Mouse (Mus musculus) embryonic fibroblast, embryonic 13.5 days (primary cell): ENCODE results near the gene Rps26. TPM values are rescaled to one million over a fixed set of nuclear protein-coding genes. Genes with fewer than 3 reads are reported as not detected.

Source experiments
- H3K27ac ChIP-seq: 2 replicates; pipeline ENCODE4 v1.5.1; 2012; ENCODE audit warnings: low read length, control low read depth, inconsistent platforms; ENCODE audit not compliant: insufficient read depth
- H3K4me1 ChIP-seq: 2 replicates; pipeline ENCODE4 v1.6.1; 2011; ENCODE audit warnings: low read length; ENCODE audit not compliant: control insufficient read depth, insufficient read depth
- H3K4me3 ChIP-seq: 2 replicates; pipeline ENCODE4 v1.5.1; 2011; ENCODE audit warnings: mild to moderate bottlenecking, control low read depth, low read length; ENCODE audit not compliant: insufficient read depth
- CTCF ChIP-seq: IDR thresholded peaks from 2 replicates; pipeline ENCODE4 v1.5.1; 2011; ENCODE audit warnings: mild to moderate bottlenecking, control low read depth, low read length, moderate library complexity, borderline replicate concordance; ENCODE audit not compliant: insufficient read depth
- POLR2A ChIP-seq: IDR thresholded peaks from 2 replicates; pipeline ENCODE4 v1.6.1; 2011; ENCODE audit warnings: low read depth, mild to moderate bottlenecking, control low read depth, low read length, moderate library complexity
- polyA plus RNA-seq: library from polyadenylated mRNA; stranded (reverse); fragments of >200 nt; gene quantifications from 2 replicates; pipeline ENCODE4 v1.2.4, GENCODE M21; 2011; ENCODE audit warnings: low read depth; ENCODE audit not compliant: missing spikeins, insufficient read length

Gene Rps26
- polyA plus RNA-seq, 1 experiment: 1,073 TPM

- no peaks in the 10 kb centered on the region for H3K4me1 ChIP-seq
- no peak for TF ChIP-seq POLR2A
- TF ChIP-seq CTCF: peak; percentile 62
- H3K27ac ChIP-seq: no peak overlapping the region
- H3K4me3 ChIP-seq: peak overlapping the region; percentile 73
Measured at GRCm38 (mm10) chr10:128590193-128590690, 36.3 kb downstream of the Rps26 start.

- H3K27ac ChIP-seq: no peak within 1 kb of the TSS
- TF ChIP-seq CTCF (no peak), POLR2A (no peak)
Measured at GRCm38 (mm10) chr10:128589464-128590192, 36.9 kb downstream of the Rps26 start, which contains the start of gene Erbb3. Erbb3 (minus strand) TSS chr10:128589652.

GRCm38 (mm10) chr10:128588775-128589463 is 37.6 kb downstream of the Rps26 start:
- TF ChIP-seq POLR2A (no peak), CTCF (no peak)
- H3K27ac ChIP-seq: no peak overlapping the region
- H3K4me3 ChIP-seq: peak overlapping the region; percentile 73
- no peaks in the 10 kb centered on the region for H3K4me1 ChIP-seq

More at GRCm38 (mm10) chr10:128589464-128590192, 36.9 kb downstream of the Rps26 start, which contains the start of gene Erbb3:
- Histone ChIP-seq H3K4me1 (no peaks in the 10 kb centered on the region), H3K4me3 (peak within 1 kb of the TSS; percentile 73)

- Histone ChIP-seq H3K27ac (no peak overlapping the region), H3K4me1 (no peaks in the 10 kb centered on the region), H3K4me3 (no peak overlapping the region)
- no peak for TF ChIP-seq CTCF
- TF ChIP-seq POLR2A: no peak
Measured at GRCm38 (mm10) chr10:128588136-128588535, 38.4 kb downstream of the Rps26 start.

GRCm38 (mm10) chr10:128587697-128588096 is 38.9 kb downstream of the Rps26 start:
- H3K4me3 ChIP-seq: no peak overlapping the region
- H3K27ac ChIP-seq: no peak overlapping the region
- no peaks in the 10 kb centered on the region for H3K4me1 ChIP-seq
- TF ChIP-seq POLR2A (no peak), CTCF (no peak)

- no peak overlapping the region for H3K27ac ChIP-seq
- TF ChIP-seq POLR2A: no peak
- no peak for TF ChIP-seq CTCF
- no peak overlapping the region for H3K4me3 ChIP-seq
- no peaks in the 10 kb centered on the region for H3K4me1 ChIP-seq
Measured at GRCm38 (mm10) chr10:128587120-128587519, 39.4 kb downstream of the Rps26 start.

- TF ChIP-seq POLR2A: no peak
- no peak overlapping the region for H3K27ac ChIP-seq
- H3K4me1 ChIP-seq: no peaks in the 10 kb centered on the region
- H3K4me3 ChIP-seq: no peak overlapping the region
Measured at GRCm38 (mm10) chr10:128586546-128586945, 40.0 kb downstream of the Rps26 start.

- TF ChIP-seq POLR2A (no peak), CTCF (no peak)
- no peak overlapping the region for H3K27ac ChIP-seq
- no peaks in the 10 kb centered on the region for H3K4me1 ChIP-seq
- no peak overlapping the region for H3K4me3 ChIP-seq
Measured at GRCm38 (mm10) chr10:128584386-128584785, 42.2 kb downstream of the Rps26 start.

- no peak overlapping the region for H3K27ac ChIP-seq
- H3K4me1 ChIP-seq: no peaks in the 10 kb centered on the region
- no peak for TF ChIP-seq CTCF
- H3K4me3 ChIP-seq: no peak overlapping the region
Measured at GRCm38 (mm10) chr10:128583644-128584043, 42.9 kb downstream of the Rps26 start.

- Histone ChIP-seq H3K4me1 (no peaks in the 10 kb centered on the region), H3K4me3 (no peak overlapping the region), H3K27ac (no peak overlapping the region)
- TF ChIP-seq CTCF: no peak
- TF ChIP-seq POLR2A: no peak
Measured at GRCm38 (mm10) chr10:128579731-128580130, 46.8 kb downstream of the Rps26 start.
